Mouse (Mus musculus) heart, adult 11 months (tissue): ENCODE data around the gene Mbtps1.

ENCODE experiments used
- DNase-seq: peaks from one replicate; pipeline ENCODE4 v3.0.0; 2022

Gene Mbtps1

GRCm38 (mm10) chr8:119499836-119500235 lies 58.7 kb downstream of the Mbtps1 start:
- DNase-seq = no peak

- no peak for DNase-seq
Measured at GRCm38 (mm10) chr8:119496848-119497247, 61.7 kb downstream of the Mbtps1 start.

GRCm38 (mm10) chr8:119487093-119487492 lies 71.4 kb downstream of the Mbtps1 start:
- DNase-seq = no peak

- DNase-seq = no peak
Measured at GRCm38 (mm10) chr8:119484145-119484896, 74.2 kb downstream of the Mbtps1 start.

GRCm38 (mm10) chr8:119478684-119479083 lies 79.9 kb downstream of the Mbtps1 start:
- no peak for DNase-seq

GRCm38 (mm10) chr8:119468091-119468490 lies 90.4 kb downstream of the Mbtps1 start:
- DNase-seq = no peak

GRCm38 (mm10) chr8:119466794-119467193 lies 91.7 kb downstream of the Mbtps1 start:
- DNase-seq = no peak

GRCm38 (mm10) chr8:119466105-119466504 lies 92.4 kb downstream of the Mbtps1 start:
- DNase-seq = no peak

- no peak for DNase-seq
Measured at GRCm38 (mm10) chr8:119463709-119464108, 94.8 kb downstream of the Mbtps1 start.

GRCm38 (mm10) chr8:119461356-119461755 lies 97.2 kb downstream of the Mbtps1 start:
- DNase-seq = no peak

GRCm38 (mm10) chr8:119459724-119460123 lies 98.8 kb downstream of the Mbtps1 start:
- DNase-seq = no peak
